Mouse (Mus musculus) duodenum, adult 2 months (tissue): ENCODE data around the gene Glt8d1. TPM values are rescaled to one million over a fixed set of nuclear protein-coding genes. Genes with fewer than 3 reads are reported as not detected.

Experiments used
- polyA plus RNA-seq: library from polyadenylated mRNA; depleted of rRNA; stranded (reverse); fragments of >200 nt; gene quantifications from 2 replicates; pipeline ENCODE4 v1.2.3, GENCODE M21; 2012; ENCODE audit warnings: low replicate concordance; rRNA removed

Glt8d1 gene
- 3.1 and 3.6 TPM in 2 replicates for polyA plus RNA-seq

DNA sequence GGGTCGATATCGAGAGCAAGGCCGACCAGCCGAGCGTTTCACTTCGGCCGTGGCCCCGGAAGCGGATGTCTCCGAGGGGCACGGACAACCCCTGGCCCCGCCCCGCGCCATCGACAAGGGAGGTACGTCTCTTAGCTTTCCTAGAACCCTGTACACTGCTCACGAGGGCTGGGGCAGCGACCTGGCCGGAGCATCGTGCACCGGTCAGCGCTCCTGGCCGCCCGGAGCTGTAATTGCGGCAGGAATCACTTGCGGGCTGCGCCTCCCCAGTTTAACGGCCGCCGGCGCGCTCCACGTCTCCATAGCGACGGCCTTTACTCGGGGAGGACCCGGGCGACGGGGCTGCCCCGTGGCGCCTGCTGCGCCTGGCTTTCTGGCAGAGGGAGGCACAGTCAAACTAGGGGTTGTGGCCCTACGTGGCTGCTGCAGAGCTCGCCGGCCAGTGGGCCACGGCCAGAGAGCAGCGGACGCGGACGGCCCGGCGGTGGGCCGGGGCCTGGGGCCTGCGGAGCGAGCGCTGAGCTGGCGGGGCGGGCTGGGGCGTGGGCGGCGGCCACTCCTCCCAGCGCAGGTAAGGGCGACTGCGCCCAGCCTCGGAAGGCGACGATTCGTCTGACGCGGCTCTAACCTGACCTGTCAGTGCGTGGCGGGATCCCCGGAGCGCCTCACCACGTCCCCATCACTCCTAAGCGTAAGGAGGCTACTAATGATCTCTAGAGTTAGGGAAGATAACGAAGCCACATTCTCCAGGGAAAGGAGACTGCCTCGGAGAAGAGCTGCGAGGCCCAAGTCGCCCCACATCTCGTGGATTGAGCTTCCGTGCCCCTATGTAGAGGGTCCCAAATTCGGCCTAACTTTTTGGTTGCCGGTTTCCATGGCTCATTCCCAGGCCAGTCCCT lies at the start of gene Glt8d1, which contains the start of gene Spcs1:
Gene Glt8d1 (plus strand): TSS at position 94 of the 899 bp plus-strand sequence.
Gene Spcs1 (minus strand): TSS at position 366 of the 899 bp plus-strand sequence.

GRCm38 (mm10) chr14:31018860-31019291 lies 17.7 kb downstream of the Glt8d1 start, which contains the start of the genes Pbrm1 and Gnl3:
TSS of gene Pbrm1 (plus strand) at chr14:31019138.
TSS of gene Gnl3 (minus strand) at chr14:31019152.

Other genes with a start within 250 kb of the Glt8d1 start
- 9.2 and 14.9 TPM in 2 replicates for gene Tmem110, start 175.8 kb upstream of the Glt8d1 start, polyA plus RNA-seq
- 11.0 and 19.2 TPM in 2 replicates for gene Mustn1, start 122.2 kb upstream of the Glt8d1 start, polyA plus RNA-seq
- gene Itih4, start 114.9 kb upstream of the Glt8d1 start, polyA plus RNA-seq = 0.05 and 1.2 TPM in 2 replicates
- 0.18 and 0.63 TPM in 2 replicates for gene Itih3, start 77.6 kb upstream of the Glt8d1 start, polyA plus RNA-seq
- 0.06 TPM in 1 of 2 replicates, not detected in the other for gene Itih1, start 58.1 kb upstream of the Glt8d1 start, polyA plus RNA-seq
- 0.97 and 1.9 TPM in 2 replicates for gene Nek4, start 50.0 kb upstream of the Glt8d1 start, polyA plus RNA-seq
- 44.8 and 72.3 TPM in 2 replicates for gene Spcs1, start 272 bp downstream of the Glt8d1 start, polyA plus RNA-seq
- gene Pbrm1, start 17.7 kb downstream of the Glt8d1 start, polyA plus RNA-seq = 3.9 and 4.9 TPM in 2 replicates
- gene Gnl3, start 17.8 kb downstream of the Glt8d1 start, polyA plus RNA-seq = 4.8 and 6.8 TPM in 2 replicates
- gene Smim4, start 127.6 kb downstream of the Glt8d1 start, polyA plus RNA-seq = 44.1 and 80.0 TPM in 2 replicates
- 9.2 and 16.3 TPM in 2 replicates for gene Nt5dc2, start 129.7 kb downstream of the Glt8d1 start, polyA plus RNA-seq
- gene Stab1, start 167.2 kb downstream of the Glt8d1 start, polyA plus RNA-seq = 34.2 and 62.3 TPM in 2 replicates
- gene Tnnc1, start 206.9 kb downstream of the Glt8d1 start, polyA plus RNA-seq = not detected in 2 replicates
- gene Nisch, start 215.5 kb downstream of the Glt8d1 start, polyA plus RNA-seq = 127 and 135 TPM in 2 replicates
- 1.5 and 3.3 TPM in 2 replicates for gene Sema3g, start 216.5 kb downstream of the Glt8d1 start, polyA plus RNA-seq
- gene Phf7, start 249.9 kb downstream of the Glt8d1 start, polyA plus RNA-seq = 3.1 and 3.5 TPM in 2 replicates